Mouse (Mus musculus): ENCODE measurements around the gene Olfr965. TPM values are rescaled to one million over a fixed set of nuclear protein-coding genes. Genes with fewer than 3 reads are reported as not detected.

Olfr965 gene
- polyA plus RNA-seq (2012; rRNA removed), result not detected in 2 replicates

GRCm38 (mm10) chr9:39711053-39711452, at the start of gene Olfr965:
Gene Olfr965, plus strand, starts transcription at chr9:39711353.

GRCm38 (mm10) chr9:39666905-39667304, 44.2 kb upstream of the Olfr965 start, which contains the start of gene Olfr963:
Gene Olfr963, plus strand, starts transcription at chr9:39667205.

GRCm38 (mm10) chr9:39707017-39707416, 4.1 kb upstream of the Olfr965 start, which contains the start of gene Olfr149:
Gene Olfr149, minus strand, starts transcription at chr9:39707117.

GRCm38 (mm10) chr9:39730678-39731077, 19.5 kb downstream of the Olfr965 start, which contains the start of gene Olfr150:
Gene Olfr150, plus strand, starts transcription at chr9:39730978.

GRCm38 (mm10) chr9:39745949-39746348, 34.8 kb downstream of the Olfr965 start, which contains the start of gene Olfr967:
Gene Olfr967, plus strand, starts transcription at chr9:39746249.

Other genes with a start within 250 kb of the Olfr965 start
- not detected in 2 replicates for gene Olfr955, start 239.4 kb upstream of the Olfr965 start, polyA plus RNA-seq (2012; rRNA removed)
- not detected in 2 replicates for gene Olfr44, start 217.4 kb upstream of the Olfr965 start, polyA plus RNA-seq (2012; rRNA removed)
- not detected in 2 replicates for gene Olfr957, start 195.5 kb upstream of the Olfr965 start, polyA plus RNA-seq (2012; rRNA removed)
- not detected in 2 replicates for gene Olfr958, start 157.3 kb upstream of the Olfr965 start, polyA plus RNA-seq (2012; rRNA removed)
- gene Olfr959, start 135.8 kb upstream of the Olfr965 start, polyA plus RNA-seq (2012; rRNA removed), result not detected in 2 replicates
- gene AW551984, start 107.0 kb upstream of the Olfr965 start, polyA plus RNA-seq (2012; rRNA removed), result 3.6 and 6.4 TPM in 2 replicates
- not detected in 2 replicates for gene Olfr148, start 100.7 kb upstream of the Olfr965 start, polyA plus RNA-seq (2012; rRNA removed)
- not detected in 2 replicates for gene Olfr960, start 90.0 kb upstream of the Olfr965 start, polyA plus RNA-seq (2012; rRNA removed)
- gene Olfr961, start 66.3 kb upstream of the Olfr965 start, polyA plus RNA-seq (2012; rRNA removed), result not detected in 2 replicates
- gene Olfr963, start 44.1 kb upstream of the Olfr965 start, polyA plus RNA-seq (2012; rRNA removed), result not detected in 2 replicates
- gene Olfr149, start 4.2 kb upstream of the Olfr965 start, polyA plus RNA-seq (2012; rRNA removed), result not detected in 2 replicates
- not detected in 2 replicates for gene Olfr150, start 19.6 kb downstream of the Olfr965 start, polyA plus RNA-seq (2012; rRNA removed)
- gene Olfr967, start 34.9 kb downstream of the Olfr965 start, polyA plus RNA-seq (2012; rRNA removed), result not detected in 2 replicates
- gene Olfr968, start 71.9 kb downstream of the Olfr965 start, polyA plus RNA-seq (2012; rRNA removed), result not detected in 2 replicates
- not detected in 2 replicates for gene Olfr969, start 79.6 kb downstream of the Olfr965 start, polyA plus RNA-seq (2012; rRNA removed)
- not detected in 2 replicates for gene Olfr970, start 97.5 kb downstream of the Olfr965 start, polyA plus RNA-seq (2012; rRNA removed)
- not detected in 2 replicates for gene Olfr971, start 125.5 kb downstream of the Olfr965 start, polyA plus RNA-seq (2012; rRNA removed)
- gene Olfr972, start 155.1 kb downstream of the Olfr965 start, polyA plus RNA-seq (2012; rRNA removed), result not detected in 2 replicates
- not detected in 2 replicates for gene Olfr229, start 196.0 kb downstream of the Olfr965 start, polyA plus RNA-seq (2012; rRNA removed)
- gene Olfr974, start 226.1 kb downstream of the Olfr965 start, polyA plus RNA-seq (2012; rRNA removed), result not detected in 2 replicates
- gene Olfr975, start 240.7 kb downstream of the Olfr965 start, polyA plus RNA-seq (2012; rRNA removed), result not detected in 2 replicates
- gene Olfr976, start 249.8 kb downstream of the Olfr965 start, polyA plus RNA-seq (2012; rRNA removed), result not detected in 2 replicates

All from colon, adult 2 months (tissue).